8 mouse cellular contexts compared by ENCODE assay signal in the genomic region with DNA sequence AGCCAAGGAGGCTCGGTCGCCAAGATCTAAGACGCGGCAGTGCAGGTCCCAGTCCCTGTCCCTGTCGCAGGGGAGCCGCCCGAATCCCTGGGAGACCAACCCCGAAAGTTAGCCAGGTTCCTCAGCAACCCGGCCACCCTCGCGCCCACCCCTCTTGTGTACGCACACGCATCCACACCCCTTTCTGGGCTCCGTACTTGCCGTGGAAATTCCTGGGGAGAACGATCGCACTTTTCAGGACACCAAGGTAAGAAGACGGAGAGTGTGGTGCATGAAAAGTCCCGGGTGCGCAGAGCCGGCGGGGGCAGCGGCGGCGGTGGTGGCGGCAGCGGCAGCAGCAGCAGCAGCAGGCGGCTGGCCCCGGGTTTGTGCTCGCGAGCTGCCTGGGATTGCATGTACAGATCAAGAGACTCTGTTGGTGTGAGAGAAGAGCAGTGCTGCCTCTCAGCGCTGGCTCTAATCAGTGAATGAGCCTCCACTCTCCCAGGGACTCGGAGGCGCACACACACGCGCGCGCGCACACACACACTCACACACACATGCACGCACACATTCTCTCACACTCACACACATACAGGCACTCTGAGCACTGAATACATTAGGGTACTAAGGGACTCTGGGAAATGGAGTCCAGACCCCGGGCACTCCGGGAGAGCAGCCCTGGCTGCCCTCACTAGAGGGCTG. TPM values are rescaled to one million over a fixed set of nuclear protein-coding genes. Genes with fewer than 3 reads are reported as not detected.
A peak's percentile ranks its signal among the peaks of the same experiment; 100 is the strongest.
DNase-seq lines count a peak whose midpoint lies in the region; ATAC-seq and TF ChIP-seq lines count a peak whose summit lies in the region.

A gene (minus strand): TSS at position 571 of the 684 bp plus-strand sequence.

- WGBS in hindbrain, embryonic 13.5 days, result 0% methylated on average over 42 of the region's 42 CpGs
- 2% methylated on average over 34 of the region's 42 CpGs for WGBS in macrophage (ENCODE audit: missing documents)

- peaks cover 16% of the 10 kb centered on the region for H3K9me3 ChIP-seq in erythroblast, embryonic 14.5 days (ENCODE audit: control insufficient read depth, low read length)
- H3K9me3 ChIP-seq in hindbrain, embryonic 13.5 days, result 0 out of 2 replicates have a peak, but pooled peaks cover under 1% of the 10 kb centered on the region

- no peak for TF ChIP-seq CTCF in gastrocnemius, adult 2 months (IDR thresholded peaks at IDR 0.05)

- H3K79me2 ChIP-seq in macrophage (ENCODE audit: inconsistent target), result no peaks in the 10 kb centered on the region

- H3K4me2 ChIP-seq in hindbrain, embryonic 13.5 days, result peak within 1 kb of the TSS; percentile 71

- no peak for ATAC-seq in erythroblast, adult 5-6 weeks (replicated peaks; ENCODE audit: low FRiP score, poor library complexity, severe bottlenecking)
- peak; percentile 95 for ATAC-seq in hindbrain, embryonic 13.5 days (ENCODE audit: low FRiP score)

- H3K9ac ChIP-seq in hindbrain, embryonic 13.5 days, result peak within 1 kb of the TSS; percentile 75

- intact Hi-C loops in gastrocnemius, adult 2 months (cut with DNase I), result loop anchor here (10.0 kb wide), 1 partner anchor 172 kb away; no protein-coding TSS in a partner anchor

- H3K4me1 ChIP-seq in erythroblast, embryonic 14.5 days (ENCODE audit: control insufficient read depth), result peaks cover 14% of the 10 kb centered on the region
- peaks cover 30% of the 10 kb centered on the region for H3K4me1 ChIP-seq in hindbrain, embryonic 13.5 days (replicated peaks)

- DNase-seq in cerebellum, adult 9-11 months, result peak; percentile 35
- DNase-seq in gastrocnemius, adult 2 months, result peak; percentile 43
- DNase-seq in layer of hippocampus, postnatal 36 days, result peak; percentile 41 to 44
- peak; percentile 24 to 37 for DNase-seq in right cerebral cortex, postnatal 36 days (ENCODE audit: low spot score in 2 of 2)

- peak within 1 kb of the TSS; percentile 16 for H3K4me3 ChIP-seq in erythroblast, embryonic 14.5 days (replicated peaks)
- peak within 1 kb of the TSS; percentile 79 for H3K4me3 ChIP-seq in gastrocnemius, adult 2 months
- H3K4me3 ChIP-seq in hindbrain, embryonic 13.5 days, result peak within 1 kb of the TSS; percentile 47
- H3K4me3 ChIP-seq in macrophage (ENCODE audit: inconsistent target), result no peak within 1 kb of the TSS

- peaks cover 92% of the 10 kb centered on the region for H3K27me3 ChIP-seq in erythroblast, embryonic 14.5 days (ENCODE audit: control insufficient read depth)
- H3K27me3 ChIP-seq in hindbrain, embryonic 13.5 days, result peaks cover 85% of the 10 kb centered on the region

- H3K27ac ChIP-seq in gastrocnemius, adult 2 months, result peak within 1 kb of the TSS; percentile 82
- H3K27ac ChIP-seq in hindbrain, embryonic 13.5 days, result peak within 1 kb of the TSS; percentile 88
- no peak within 1 kb of the TSS for H3K27ac ChIP-seq in macrophage

- H3K36me3 ChIP-seq in erythroblast, embryonic 14.5 days (ENCODE audit: control insufficient read depth), result no peaks in the 10 kb centered on the region
- no peaks in the 10 kb centered on the region for H3K36me3 ChIP-seq in hindbrain, embryonic 13.5 days
- no peaks in the 10 kb centered on the region for H3K36me3 ChIP-seq in macrophage (ENCODE audit: inconsistent target)

RNA-seq across cellular contexts. Expression of the gene that starts here (rescaled TPM):
- polyA plus RNA-seq in erythroblast, embryonic 14.5 days (2012), result 5.1 and 5.2 TPM in 2 replicates
- 6.3 and 19.0 TPM in 2 replicates for total RNA-seq in erythroblast, adult 5-6 weeks (2015; ENCODE audit: low replicate concordance)
- 19.5 and 22.1 TPM in 2 replicates for total RNA-seq in erythroblast, adult 5-6 weeks (2017; ENCODE audit: low replicate concordance)
- 10 to 100 TPM; 50.2 to 51.4 TPM for total RNA-seq in gastrocnemius, adult 2 months (2021)
- 102 and 106 TPM in 2 replicates for polyA plus RNA-seq in hindbrain, embryonic 13.5 days (2015; fragmentation: Nextera tagmentation; extraction: Ambion mirVana)
- total RNA-seq in layer of hippocampus, postnatal 36 days (2021), result 100 to 1,000 TPM; 164 to 175 TPM
- total RNA-seq in macrophage (2018; cell fraction: chromatin; rRNA removed), result 100 to 1,000 TPM in 12 of 26 experiments, 10 to 100 TPM in 14; 32.6 to 142 (median 97.7) TPM
- 10 to 100 TPM; 31.5 to 68.3 (median 54.2) TPM for total RNA-seq in macrophage (2018; cell fraction: cytosol; rRNA removed)
- total RNA-seq in macrophage (2018; cell fraction: nucleus; rRNA removed), result 100 to 1,000 TPM in 2 of 26 experiments, 10 to 100 TPM in 24; 44.2 to 123 (median 66.3) TPM
- 49.9 to 77.8 TPM (median 60.5 TPM) in 3 replicates for polyA plus RNA-seq in macrophage (2018)
